Mouse (Mus musculus) granulocyte monocyte progenitor cell, adult 5-6 weeks (primary cell): ENCODE measurements around the gene Sp3. TPM values are rescaled to one million over a fixed set of nuclear protein-coding genes. Genes with fewer than 3 reads are reported as not detected.

Experiments
- total RNA-seq, 2 experiments: library from RNA; stranded (forward) in 1 of 2; stranded (reverse) in 1 of 2; fragments of 200-712, 200-1000 nt in 1 of 2; fragments of >200 nt in 1 of 2; fragmentation: Nextera tagmentation in 1 of 2; gene quantifications; 2 replicates each; pipeline ENCODE4 v1.2.3; 2014 to 2017

Gene Sp3
- total RNA-seq, 2 experiments from 2014 or later, result 79.6 to 136 TPM

Other genes starting within 250 kb of the Sp3 start
- gene Gm11084, start 6.3 kb upstream of the Sp3 start, total RNA-seq (2014; fragmentation: Nextera tagmentation), result not detected in 2 replicates
- not detected in 2 replicates for gene Gm11084, start 6.3 kb upstream of the Sp3 start, total RNA-seq (2017)
- 114 and 138 TPM in 2 replicates for gene Ola1, start 238.5 kb upstream of the Sp3 start, total RNA-seq (2014; fragmentation: Nextera tagmentation)
- 177 and 178 TPM in 2 replicates for gene Ola1, start 238.5 kb upstream of the Sp3 start, total RNA-seq (2017)